Mouse (Mus musculus) heart, adult 2 months (tissue): Measurements from ENCODE around the gene Gm45837.

Experiments used
- EP300 ChIP-seq: fragments of 200-500 bp; IDR thresholded peaks from 2 replicates; pipeline ENCODE4 v1.6.1; 2011; ENCODE audit warnings: low read depth, low read length, control low read depth; ENCODE audit not compliant: insufficient read depth
- POLR2A ChIP-seq: fragments of 200-500 bp; IDR thresholded peaks from 2 replicates; pipeline ENCODE4 v1.6.1; 2011; ENCODE audit warnings: mild to moderate bottlenecking, low read depth, low read length, control low read depth; ENCODE audit not compliant: insufficient read depth

DNA sequence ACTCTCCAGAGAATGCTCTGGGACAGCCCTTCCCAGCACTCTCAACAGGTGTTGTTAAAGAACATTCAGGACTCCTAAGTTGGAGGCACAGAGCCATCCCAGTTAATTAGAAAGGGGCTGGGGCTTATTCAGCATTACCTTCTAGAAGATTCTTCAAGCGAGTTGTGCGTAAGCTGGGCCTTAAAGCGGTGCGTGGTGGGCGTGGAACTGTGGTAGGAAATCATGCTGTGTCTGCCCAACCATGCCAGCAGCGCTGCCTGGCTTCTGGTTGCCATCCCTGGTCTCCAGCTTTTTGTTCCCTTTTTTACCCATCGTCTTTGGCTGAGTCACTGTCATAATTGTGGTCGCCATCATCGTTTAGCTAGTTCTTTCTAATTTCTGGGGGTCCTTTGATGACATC is 43.8 kb downstream of the Gm45837 start:
- TF ChIP-seq POLR2A, result no peak
- no peak for TF ChIP-seq EP300
